ENCODE assay signal across 21 mouse cellular contexts in the genomic region with DNA sequence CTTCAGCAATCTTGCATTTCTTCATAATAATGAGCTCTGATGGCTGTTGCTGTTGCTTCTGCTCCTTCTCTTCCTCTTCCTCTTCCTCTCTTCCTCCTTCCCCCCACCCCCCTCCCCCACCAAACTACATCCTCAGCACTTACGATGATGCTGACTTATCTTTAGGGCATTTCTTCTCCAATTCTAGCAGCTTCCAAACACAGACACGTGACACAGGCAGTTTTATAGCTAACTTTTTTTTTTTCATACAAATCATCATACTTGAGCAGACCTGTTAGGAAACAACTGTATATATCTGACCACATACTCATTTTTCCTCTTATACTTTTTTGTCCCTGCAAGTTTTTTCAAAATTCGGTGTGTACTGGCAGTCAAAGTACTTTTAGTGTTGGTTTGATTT. TPM values are rescaled to one million over a fixed set of nuclear protein-coding genes. Genes with fewer than 3 reads are reported as not detected.
DNase-seq lines count a peak whose midpoint lies in the region; TF ChIP-seq lines count a peak whose summit lies in the region.
"Had no signal": no experiment of that assay in that cellular context is flagged by ENCODE, and none has a peak within 500 bp of the region (broad histone marks: within the 10 kb centered on the region; RNA-seq: fewer than 3 reads in every experiment).

No protein-coding gene starts in this region.

- no peaks in the 10 kb centered on the region for H3K4me1 ChIP-seq in heart, adult 2 months (ENCODE audit: control insufficient read depth, insufficient read depth, low read length)
- H3K4me1 ChIP-seq in MEL (ENCODE audit: control insufficient read depth in 1 of 2, insufficient read depth in 2 of 2, low read length in 2 of 2), result no peaks in the 10 kb centered on the region
- peaks cover 44% of the 10 kb centered on the region for H3K4me1 ChIP-seq in bone marrow macrophage, adult 2 months (ENCODE audit: control insufficient read depth, insufficient read depth, low read length)

- TF ChIP-seq RAD21 in MEL (IDR thresholded peaks at IDR 0.05; ENCODE audit: low read depth, low read length), result no peak

- intact Hi-C loops in heart, adult 2 months (cut with DNase I), result no loop called here

- no peak for TF ChIP-seq EP300 in heart, adult 2 months (IDR thresholded peaks at IDR 0.05; ENCODE audit: insufficient read depth, low read depth, low read length)
- no peak for TF ChIP-seq EP300 in MEL (IDR thresholded peaks at IDR 0.05; ENCODE audit: low read depth in 1 of 2, low read length in 2 of 2)

- no peaks in the 10 kb centered on the region for H3K9me3 ChIP-seq in MEL (replicated peaks; ENCODE audit: insufficient read depth, low read length)

- no peak overlapping the region for H3K9ac ChIP-seq in heart, adult 2 months (ENCODE audit: low read depth, low read length)
- H3K9ac ChIP-seq in MEL (ENCODE audit: control insufficient read depth, low read depth, low read length, poor library complexity, severe bottlenecking), result no peak overlapping the region

- H3K27ac ChIP-seq in heart, adult 2 months, result no peak overlapping the region
- H3K27ac ChIP-seq in MEL (ENCODE audit: control insufficient read depth, low read depth, low read length) (no peak overlapping the region), macrophage (peak overlapping the region; percentile 42)
- H3K27ac ChIP-seq in bone marrow macrophage, adult 2 months (ENCODE audit: insufficient read depth, low read depth, low read length), result peak overlapping the region; percentile 73

- H3K79me2 ChIP-seq in heart, adult 2 months (replicated peaks; ENCODE audit: control insufficient read depth, insufficient read depth, low read length), result no peaks in the 10 kb centered on the region
- H3K79me2 ChIP-seq in MEL (ENCODE audit: control insufficient read depth, insufficient read depth, low read length, poor library complexity), result no peaks in the 10 kb centered on the region
- H3K79me2 ChIP-seq in macrophage (ENCODE audit: inconsistent target), result no peaks in the 10 kb centered on the region

- DNase-seq in heart, adult 11 months, result peak; percentile 61
- DNase-seq in heart, adult 2 months, result no peak
- no peak for DNase-seq in MEL (ENCODE audit: low read depth, low spot score)
- no peak for DNase-seq in spleen, postnatal 14 days (ENCODE audit: low spot score in 2 of 2)
- DNase-seq in kidney, postnatal 36 days, result no peak
- DNase-seq in layer of hippocampus, postnatal 25 days (ENCODE audit: extremely low spot score in 1 of 2, low spot score in 1 of 2), result no peak
- DNase-seq: adrenal gland, adult 2 months; adrenal gland, adult 8-10 months; adrenal gland, postnatal 10 days; adrenal gland, postnatal 14 days; adrenal gland, postnatal 25 days; adrenal gland, postnatal 36 days; B cell, adult 2 months; cerebellum, adult 11 months; cerebellum, adult 11-12 months; cerebellum, adult 18-20 months; cerebellum, adult 2 months had no signal

- WGBS in heart, adult 2 months, result 78% methylated on average over 3 of the region's 3 CpGs
- WGBS in macrophage (ENCODE audit: missing documents), result 67% methylated on average over 3 of the region's 3 CpGs

- no peak for TF ChIP-seq POLR2A in heart, adult 2 months (IDR thresholded peaks at IDR 0.05; ENCODE audit: insufficient read depth, low read depth, low read length)
- TF ChIP-seq POLR2A in MEL (IDR thresholded peaks at IDR 0.05; ENCODE audit: control insufficient read depth in 1 of 2, insufficient read depth in 1 of 2, low read depth in 1 of 2, low read length in 2 of 2, poor library complexity in 1 of 2), result no peak
- no peak for TF ChIP-seq POLR2A in bone marrow macrophage, adult 2 months (IDR thresholded peaks at IDR 0.05; ENCODE audit: borderline replicate concordance, low read depth, low read length)

- H3K36me3 ChIP-seq in heart, adult 2 months (ENCODE audit: control insufficient read depth, insufficient read depth, low read length), result no peaks in the 10 kb centered on the region; the same call in 1 of the 2 replicates
- H3K36me3 ChIP-seq in MEL (ENCODE audit: control insufficient read depth in 1 of 2, insufficient read depth in 2 of 2, low read length in 2 of 2), result no peaks in the 10 kb centered on the region; a peak in 1 of 4 replicates
- peaks cover 5% of the 10 kb centered on the region; the same call in 1 of the 2 replicates for H3K36me3 ChIP-seq in macrophage (ENCODE audit: inconsistent target)

- no peaks in the 10 kb centered on the region for H3K27me3 ChIP-seq in heart, adult 2 months (ENCODE audit: control insufficient read depth, insufficient read depth, low read length)
- H3K27me3 ChIP-seq in MEL (ENCODE audit: control insufficient read depth in 1 of 2, insufficient read depth in 2 of 2, low read length in 2 of 2), result no peaks in the 10 kb centered on the region
- H3K27me3 ChIP-seq: CH12.LX, Patski had no signal

- no peak for TF ChIP-seq CTCF in heart, adult 2 months (IDR thresholded peaks at IDR 0.05)
- TF ChIP-seq CTCF in MEL (IDR thresholded peaks at IDR 0.05 in 2 of 3, conservative IDR thresholded peaks at IDR 0.05 in 1 of 3; ENCODE audit: control insufficient read depth in 1 of 3, insufficient read depth in 1 of 3, low read depth in 2 of 3, low read length in 3 of 3, poor library complexity in 1 of 3, severe bottlenecking in 1 of 3), result no peak
- no peak for TF ChIP-seq CTCF in bone marrow macrophage, adult 2 months (IDR thresholded peaks at IDR 0.05; ENCODE audit: low read depth, low read length)

- H3K4me3 ChIP-seq in heart, adult 2 months, result no peak overlapping the region
- H3K4me3 ChIP-seq in MEL (ENCODE audit: control insufficient read depth in 1 of 2, insufficient read depth in 1 of 2, low read depth in 2 of 2, low read length in 2 of 2) (no peak overlapping the region), macrophage (ENCODE audit: inconsistent target) (no peak overlapping the region)
- no peak overlapping the region for H3K4me3 ChIP-seq in bone marrow macrophage, adult 2 months (ENCODE audit: insufficient read depth, low read length)

TF ChIP-seq in MEL, 35 proteins besides CTCF, POLR2A, EP300 and RAD21:
- TF ChIP-seq BHLHE40 (IDR thresholded peaks at IDR 0.05; ENCODE audit: borderline replicate concordance, low read depth, low read length) (no peak), ETS1 (IDR thresholded peaks at IDR 0.05; ENCODE audit: low read depth, low read length) (no peak), USF1 (IDR thresholded peaks at IDR 0.05; ENCODE audit: low read depth, low read length) (peak; percentile 51), POLR2AphosphoS2 (IDR thresholded peaks at IDR 0.05; ENCODE audit: low read length) (no peak), NELFE (IDR thresholded peaks at IDR 0.05; ENCODE audit: low read depth, low read length) (no peak), ELF1 (IDR thresholded peaks at IDR 0.05; ENCODE audit: low read depth, low read length) (no peak), CHD2 (IDR thresholded peaks at IDR 0.05; ENCODE audit: low read length) (no peak)

RNA-seq across cellular contexts. Expression of gene Fgd6, which starts 54.2 kb away (rescaled TPM):
- total RNA-seq in heart, adult 2 months (2021), result 1 to 10 TPM; 4.9 to 5.8 TPM
- polyA plus RNA-seq in heart, adult 2 months (2012; rRNA removed), result 1.9 and 3.9 TPM in 2 replicates
- 1.2 and 1.4 TPM in 2 replicates for total RNA-seq in MEL (2012; rRNA removed)
- 1 to 10 TPM in 1 of 2 experiments, not detected in 1; 2.8 TPM for polyA plus RNA-seq in MEL (2012; ENCODE audit: insufficient read depth in 1 of 2, insufficient read length in 2 of 2, low read depth in 1 of 2, low replicate concordance in 2 of 2, missing spikeins in 1 of 2)
- 20.6 and 26.3 TPM in 2 replicates for polyA plus RNA-seq in bone marrow macrophage, adult 2 months (2012; ENCODE audit: insufficient read depth, insufficient read length, missing spikeins)
- 100 to 1,000 TPM in 4 of 26 experiments, 10 to 100 TPM in 22; 19.9 to 164 (median 75.1) TPM for total RNA-seq in macrophage (2018; cell fraction: chromatin; rRNA removed)
- total RNA-seq in macrophage (2018; cell fraction: cytosol; rRNA removed), result 10 to 100 TPM in 24 of 26 experiments, 1 to 10 TPM in 2; 6.4 to 18.8 (median 15.0) TPM
- total RNA-seq in macrophage (2018; cell fraction: nucleus; rRNA removed), result 10 to 100 TPM; 15.3 to 90.5 (median 39.3) TPM
- polyA plus RNA-seq in macrophage (2018), result 10.3 to 11.7 TPM (median 10.9 TPM) in 3 replicates
- total RNA-seq in layer of hippocampus, postnatal 25 days (2021), result 1 to 10 TPM; 9.1 to 9.4 TPM

RNA-seq across cellular contexts. Expression of gene Vezt, which starts 54.4 kb away (rescaled TPM):
- total RNA-seq in heart, adult 2 months (2021), result 10 to 100 TPM; 38.8 to 45.4 TPM
- 17.4 and 27.9 TPM in 2 replicates for polyA plus RNA-seq in heart, adult 2 months (2012; rRNA removed)
- total RNA-seq in MEL (2012; rRNA removed), result 9.5 and 12.6 TPM in 2 replicates
- 10 to 100 TPM in 1 of 2 experiments, not detected in 1; 13.5 TPM for polyA plus RNA-seq in MEL (2012; ENCODE audit: insufficient read depth in 1 of 2, insufficient read length in 2 of 2, low read depth in 1 of 2, low replicate concordance in 2 of 2, missing spikeins in 1 of 2)
- polyA plus RNA-seq in bone marrow macrophage, adult 2 months (2012; ENCODE audit: insufficient read depth, insufficient read length, missing spikeins), result 16.4 and 16.5 TPM in 2 replicates
- 100 to 1,000 TPM in 4 of 26 experiments, 10 to 100 TPM in 22; 33.5 to 274 (median 73.5) TPM for total RNA-seq in macrophage (2018; cell fraction: chromatin; rRNA removed)
- total RNA-seq in macrophage (2018; cell fraction: cytosol; rRNA removed), result 10 to 100 TPM; 10.6 to 18.7 (median 13.8) TPM
- 100 to 1,000 TPM in 2 of 26 experiments, 10 to 100 TPM in 24; 21.5 to 227 (median 47.7) TPM for total RNA-seq in macrophage (2018; cell fraction: nucleus; rRNA removed)
- 11.2 to 15.9 TPM (median 13.0 TPM) in 3 replicates for polyA plus RNA-seq in macrophage (2018)
- total RNA-seq in layer of hippocampus, postnatal 25 days (2021), result 10 to 100 TPM; 64.1 to 70.2 TPM

RNA-seq across cellular contexts. Expression of gene Nr2c1, which starts 57.8 kb away (rescaled TPM):
- total RNA-seq in heart, adult 2 months (2021), result 1 to 10 TPM; 6.1 to 6.6 TPM
- polyA plus RNA-seq in heart, adult 2 months (2012; rRNA removed), result 3.3 and 4.3 TPM in 2 replicates
- total RNA-seq in MEL (2012; rRNA removed), result 3.3 and 3.6 TPM in 2 replicates
- polyA plus RNA-seq in MEL (2012; ENCODE audit: insufficient read depth in 1 of 2, insufficient read length in 2 of 2, low read depth in 1 of 2, low replicate concordance in 2 of 2, missing spikeins in 1 of 2), result 1 to 10 TPM in 1 of 2 experiments, not detected in 1; 5.7 TPM
- polyA plus RNA-seq in bone marrow macrophage, adult 2 months (2012; ENCODE audit: insufficient read depth, insufficient read length, missing spikeins), result 12.5 and 12.9 TPM in 2 replicates
- 10 to 100 TPM in 16 of 26 experiments, 1 to 10 TPM in 10; 3.8 to 18.8 (median 11.7) TPM for total RNA-seq in macrophage (2018; cell fraction: chromatin; rRNA removed)
- total RNA-seq in macrophage (2018; cell fraction: cytosol; rRNA removed), result 1 to 10 TPM; 4.8 to 9.8 (median 7.8) TPM
- total RNA-seq in macrophage (2018; cell fraction: nucleus; rRNA removed), result 10 to 100 TPM in 8 of 26 experiments, 1 to 10 TPM in 18; 3.9 to 17.5 (median 7.6) TPM
- polyA plus RNA-seq in macrophage (2018), result 6.8 to 10.5 TPM (median 7.9 TPM) in 3 replicates
- 1 to 10 TPM; 8.3 to 9.1 TPM for total RNA-seq in layer of hippocampus, postnatal 25 days (2021)

Comparison
In these comparisons a context has a peak if more than half of its experiments do, and no peak if none do; other contexts are left out.
1. H3K27ac ChIP-seq: peak in bone marrow macrophage, adult 2 months (single experiment) and macrophage (single experiment); none in heart, adult 2 months (single experiment) and MEL (single experiment).